Mouse (Mus musculus) liver, embryonic 14.5 days (tissue): ENCODE results near the gene Dnajc1. TPM values are rescaled to one million over a fixed set of nuclear protein-coding genes. Genes with fewer than 3 reads are reported as not detected.

Experiments
- ATAC-seq: fragments of 200-750 bp; cut with Nextera tagmentation; 2 replicates; pipeline ENCODE4 v1.8.0; 2017; ENCODE audit warnings: moderate number of reproducible peaks, mild to moderate bottlenecking, moderate library complexity; ENCODE audit not compliant: insufficient read depth
- DNase-seq, 3 experiments: peaks; one replicate each; pipeline ENCODE4 v3.0.0-alpha.2; 2012 to 2013; ENCODE audit warnings: low read depth in 3 of 3, low spot score in 3 of 3
- H3K27ac ChIP-seq: fragments of 300-500 bp; sonication (generic); 2 replicates; pipeline ENCODE4 v1.5.1; 2014; ENCODE audit warnings: moderate library complexity, mild to moderate bottlenecking, control low read depth, inconsistent platforms
- H3K27me3 ChIP-seq: fragments of 300-500 bp; sonication (generic); 2 replicates; pipeline ENCODE4 v1.6.1; 2014; ENCODE audit warnings: mild to moderate bottlenecking, low read length, moderate library complexity; ENCODE audit not compliant: control insufficient read depth, insufficient read depth
- H3K36me3 ChIP-seq: fragments of 300-500 bp; sonication (generic); replicated peaks from 2 replicates; pipeline ENCODE4 v1.6.1; 2014; ENCODE audit warnings: low read depth; ENCODE audit not compliant: control insufficient read depth, insufficient read depth
- H3K4me1 ChIP-seq, 2 experiments: fragments of 200-500 bp in 1 of 2; fragments of 300-500 bp in 1 of 2; sonication (generic) in 1 of 2; replicated peaks; 2 replicates each; pipeline ENCODE4 v1.6.1; 2012 to 2014; ENCODE audit warnings: antibody characterized with exemption in 1 of 2, inconsistent platforms in 1 of 2, low read length in 1 of 2; ENCODE audit not compliant: control insufficient read depth in 2 of 2, insufficient read depth in 2 of 2
- H3K4me2 ChIP-seq: fragments of 300-500 bp; sonication (generic); 2 replicates; pipeline ENCODE4 v1.6.1; 2014; ENCODE audit warnings: low read depth, mild to moderate bottlenecking, control low read depth, moderate library complexity
- H3K4me3 ChIP-seq, 2 experiments: fragments of 200-500 bp in 1 of 2; fragments of 300-500 bp in 1 of 2; sonication (generic) in 1 of 2; 2 replicates each; pipeline ENCODE4 v1.5.1; 2012 to 2014; ENCODE audit warnings: low read depth in 2 of 2, low read length in 2 of 2, mild to moderate bottlenecking in 2 of 2, control low read depth in 1 of 2, inconsistent platforms in 1 of 2, moderate library complexity in 1 of 2; ENCODE audit not compliant: insufficient read depth in 1 of 2
- H3K9ac ChIP-seq: fragments of 300-500 bp; sonication (generic); replicated peaks from 2 replicates; pipeline ENCODE4 v1.6.1; 2014; ENCODE audit warnings: mild to moderate bottlenecking, control low read depth, moderate library complexity
- H3K9me3 ChIP-seq: fragments of 300-500 bp; sonication (generic); 2 replicates; pipeline ENCODE4 v1.6.1; 2016; ENCODE audit warnings: low read length, mixed read lengths; ENCODE audit not compliant: control insufficient read depth
- CTCF ChIP-seq: IDR thresholded peaks from 2 replicates; pipeline ENCODE4 v1.5.1; 2016; ENCODE audit warnings: antibody characterized with exemption, low read depth, control low read depth
- EP300 ChIP-seq: IDR thresholded peaks from 2 replicates; pipeline ENCODE4 v1.6.1; 2016; ENCODE audit warnings: antibody characterized with exemption, low read depth
- WGBS: fragments of 180-500 bp; shearing (Covaris S2); extraction: QIAGEN DNeasy Blood & Tissue Kit; methylation state at CpG from one replicate; pipeline ENCODE4 v1.1.7; 2014; ENCODE audit not compliant: insufficient replicate concordance; 5-methylcytosine and 5-hydroxymethylcytosine counted together
- polyA plus RNA-seq, 2 experiments: library from polyadenylated mRNA; depleted of rRNA in 1 of 2; stranded (reverse) in 1 of 2; unstranded in 1 of 2; fragments of >200 nt; fragmentation: Nextera tagmentation in 1 of 2; extraction: Ambion mirVana in 1 of 2; gene quantifications; 2 replicates each; pipeline versions ENCODE4 v1.2.1 to v1.2.3; 2012 to 2014

The Dnajc1 gene
- polyA plus RNA-seq, 2 experiments = 4.4 to 8.0 TPM

DNA sequence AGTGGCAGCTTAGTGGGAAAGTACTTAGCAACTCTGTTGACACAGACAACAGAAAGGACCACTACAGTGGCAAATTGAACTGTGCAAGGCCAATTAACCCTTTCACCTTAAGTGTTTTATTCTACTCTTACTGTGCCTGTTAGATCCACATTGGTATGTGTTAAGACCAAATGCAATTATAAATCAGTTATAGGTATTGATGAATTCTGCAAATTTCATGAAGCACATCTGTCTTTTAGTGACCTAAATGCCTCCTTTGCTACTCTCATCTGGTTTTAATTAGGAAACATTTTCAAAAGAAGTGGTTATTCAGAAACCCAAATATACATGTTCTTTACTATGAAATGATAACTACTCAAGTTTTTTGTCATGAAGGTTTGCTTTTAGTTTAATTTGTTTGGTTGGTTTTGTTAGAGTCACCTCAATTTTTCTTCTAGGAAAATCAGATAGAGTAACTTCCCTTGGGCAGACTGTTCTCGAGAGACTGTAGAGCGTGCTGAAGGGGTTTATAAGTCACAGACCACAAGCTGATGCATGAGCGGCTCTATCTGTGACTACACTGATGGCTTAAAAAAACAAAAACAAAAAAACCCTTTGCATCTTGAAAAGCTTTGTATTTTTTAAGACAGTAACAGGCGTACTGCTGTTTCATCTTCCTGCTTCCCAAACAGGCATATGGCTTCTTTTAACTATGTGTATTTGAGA is 21.7 kb downstream of the Dnajc1 start:
- Histone ChIP-seq H3K4me1 (peaks cover 0 to 7% of the 10 kb centered on the region in 2 experiments; a peak in 2 of 4 replicates), H3K27me3 (no peaks in the 10 kb centered on the region), H3K9me3 (no peaks in the 10 kb centered on the region), H3K27ac (no peak overlapping the region), H3K4me2 (no peak overlapping the region), H3K36me3 (no peaks in the 10 kb centered on the region), H3K4me3 (no peak overlapping the region), H3K9ac (no peak overlapping the region)
- TF ChIP-seq CTCF (no peak), EP300 (no peak)
- ATAC-seq (no peak), DNase-seq (no peak)
- WGBS = 46% methylated on average over 4 of the region's 4 CpGs

DNA sequence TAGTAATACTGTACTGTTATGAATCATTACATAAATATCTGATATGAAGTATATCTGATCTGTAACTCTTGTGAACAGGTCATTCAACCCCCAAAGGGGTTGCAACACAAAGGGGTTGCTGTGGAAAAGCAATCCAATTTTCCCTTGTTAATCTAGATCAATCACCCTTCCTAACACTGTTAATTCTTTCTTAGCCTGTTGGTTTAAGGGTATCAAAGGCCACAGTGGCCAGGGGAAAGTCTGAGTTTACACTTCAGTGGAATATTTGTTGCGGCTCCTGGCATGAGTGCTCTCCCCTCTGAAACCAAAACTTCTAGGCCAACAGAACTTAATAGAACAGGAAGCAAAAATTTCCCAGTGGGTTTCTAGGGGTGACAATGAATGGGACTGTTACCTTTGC is 28.2 kb downstream of the Dnajc1 start:
- ATAC-seq = no peak
- WGBS = 61% methylated on average over 1 of the region's 1 CpGs
- H3K4me1 ChIP-seq = no peaks in the 10 kb centered on the region
- no peak overlapping the region for H3K4me2 ChIP-seq
- H3K4me3 ChIP-seq = no peak overlapping the region
- H3K27ac ChIP-seq = no peak overlapping the region
- no peaks in the 10 kb centered on the region for H3K9me3 ChIP-seq
- H3K9ac ChIP-seq = no peak overlapping the region
- DNase-seq = no peak
- no peak for TF ChIP-seq EP300
- TF ChIP-seq CTCF = no peak
- H3K36me3 ChIP-seq = no peaks in the 10 kb centered on the region
- H3K27me3 ChIP-seq = no peaks in the 10 kb centered on the region

DNA sequence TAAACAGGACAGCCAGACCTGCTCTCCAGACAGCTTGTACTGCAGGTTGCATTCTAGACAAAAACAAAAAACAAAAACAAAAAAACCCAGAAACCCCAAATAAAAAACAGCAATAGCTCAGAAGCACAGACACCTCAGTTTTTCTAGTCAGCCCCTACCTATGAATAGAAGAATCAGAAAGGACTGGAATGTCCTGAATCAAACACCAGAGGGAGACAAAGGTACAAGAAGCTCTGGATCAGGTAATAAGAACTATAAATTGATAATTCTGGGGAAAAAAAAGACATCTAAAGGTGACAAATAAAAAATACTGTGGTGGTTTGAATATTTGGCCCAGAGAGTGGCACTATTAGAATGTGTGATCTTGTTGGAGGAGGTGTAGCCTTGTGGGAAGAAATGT is 37.3 kb downstream of the Dnajc1 start:
- Histone ChIP-seq H3K9ac (no peak overlapping the region), H3K4me2 (no peak overlapping the region), H3K4me3 (no peak overlapping the region), H3K27me3 (no peaks in the 10 kb centered on the region), H3K9me3 (no peaks in the 10 kb centered on the region; the same call in 1 of the 2 replicates), H3K4me1 (no peaks in the 10 kb centered on the region), H3K36me3 (no peaks in the 10 kb centered on the region), H3K27ac (no peak overlapping the region)
- DNase-seq = no peak
- ATAC-seq = no peak
- no peak for TF ChIP-seq EP300
- TF ChIP-seq CTCF = no peak

DNA sequence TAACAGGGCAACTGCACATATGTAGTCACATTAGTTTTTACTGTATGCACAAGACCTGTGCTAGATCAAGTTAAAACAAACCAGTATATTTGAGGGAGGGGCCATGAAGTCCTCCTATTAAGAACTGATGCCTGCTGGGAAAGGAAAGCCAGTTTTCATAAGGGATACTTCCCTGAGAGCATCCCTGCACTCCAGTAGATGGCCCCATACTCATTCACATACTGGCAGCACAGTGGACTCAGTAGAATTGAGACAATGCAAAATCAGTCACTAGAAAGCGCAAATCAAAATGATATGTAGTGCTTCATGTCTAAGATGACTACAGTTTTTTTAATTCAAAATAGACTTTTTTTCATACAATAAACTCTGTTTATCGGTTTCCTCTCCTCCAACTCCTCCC is 40.0 kb downstream of the Dnajc1 start:
- Histone ChIP-seq H3K4me3 (no peak overlapping the region), H3K36me3 (no peaks in the 10 kb centered on the region), H3K27me3 (no peaks in the 10 kb centered on the region), H3K27ac (no peak overlapping the region), H3K4me2 (no peak overlapping the region), H3K9ac (no peak overlapping the region), H3K9me3 (no peaks in the 10 kb centered on the region; the same call in 1 of the 2 replicates), H3K4me1 (no peaks in the 10 kb centered on the region)
- no peak for ATAC-seq
- DNase-seq = no peak
- WGBS = 65% methylated on average over 2 of the region's 2 CpGs
- TF ChIP-seq CTCF (no peak), EP300 (no peak)

DNA sequence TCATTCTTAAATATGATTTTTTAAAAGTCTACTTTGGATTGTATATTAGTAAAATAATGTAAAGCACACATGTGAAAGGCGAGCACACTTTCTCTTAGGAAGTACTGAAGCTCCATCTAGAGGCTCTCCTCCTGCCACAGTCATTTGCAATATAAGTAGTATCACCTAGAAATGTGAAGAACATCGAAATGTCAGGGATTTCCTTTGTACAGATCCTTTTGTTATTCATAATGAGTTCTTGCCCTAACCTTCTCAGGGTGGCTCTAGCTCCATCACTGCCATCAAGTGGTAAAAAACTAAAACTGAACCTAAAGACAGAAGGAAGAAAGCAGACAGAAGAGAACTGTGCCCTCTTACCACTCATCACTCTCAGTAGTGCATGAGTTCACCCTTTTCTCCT is 49.2 kb downstream of the Dnajc1 start:
- no peaks in the 10 kb centered on the region for H3K9me3 ChIP-seq
- WGBS = 53% methylated on average over 2 of the region's 2 CpGs
- DNase-seq (no peak), ATAC-seq (no peak)
- H3K4me2 ChIP-seq = no peak overlapping the region
- TF ChIP-seq EP300 (no peak), CTCF (no peak; the same call in 1 of the 2 replicates)
- no peaks in the 10 kb centered on the region for H3K27me3 ChIP-seq
- no peak overlapping the region for H3K27ac ChIP-seq
- no peaks in the 10 kb centered on the region for H3K36me3 ChIP-seq
- H3K4me1 ChIP-seq = no peaks in the 10 kb centered on the region
- no peak overlapping the region for H3K4me3 ChIP-seq
- no peak overlapping the region for H3K9ac ChIP-seq
